Mouse (Mus musculus) adrenal gland, adult 8-10 months (tissue): Measurements from ENCODE around the gene Olfr1199. TPM values are rescaled to one million over a fixed set of nuclear protein-coding genes. Genes with fewer than 3 reads are reported as not detected.

Experiments used
- DNase-seq: peaks from one replicate; pipeline ENCODE4 v3.0.0; 2022
- total RNA-seq, 4 experiments: library from RNA; stranded (reverse); gene quantifications; 2 replicates each; pipeline ENCODE4 v1.2.4; 2022

Olfr1199 gene
- total RNA-seq: not detected

- DNase-seq: no peak
These were observed at the start of gene Olfr1199 for GRCm38 (mm10) chr2:88760369-88760768. TSS of gene Olfr1199 (minus strand) at chr2:88760469.

GRCm38 (mm10) chr2:88792736-88793135 lies 32.5 kb upstream of the Olfr1199 start, which contains the start of gene Olfr1201:
TSS of gene Olfr1201 (plus strand) at chr2:88793036.
- DNase-seq: no peak

GRCm38 (mm10) chr2:88770388-88770787 lies 10.1 kb upstream of the Olfr1199 start, which contains the start of gene Olfr1200:
TSS of gene Olfr1200 (minus strand) at chr2:88770488.
- no peak for DNase-seq

- DNase-seq: no peak
These were observed 9.0 kb downstream of the Olfr1199 start, which contains the start of gene Olfr1198 for GRCm38 (mm10) chr2:88751270-88751669. TSS of gene Olfr1198 (minus strand) at chr2:88751370.

DNA sequence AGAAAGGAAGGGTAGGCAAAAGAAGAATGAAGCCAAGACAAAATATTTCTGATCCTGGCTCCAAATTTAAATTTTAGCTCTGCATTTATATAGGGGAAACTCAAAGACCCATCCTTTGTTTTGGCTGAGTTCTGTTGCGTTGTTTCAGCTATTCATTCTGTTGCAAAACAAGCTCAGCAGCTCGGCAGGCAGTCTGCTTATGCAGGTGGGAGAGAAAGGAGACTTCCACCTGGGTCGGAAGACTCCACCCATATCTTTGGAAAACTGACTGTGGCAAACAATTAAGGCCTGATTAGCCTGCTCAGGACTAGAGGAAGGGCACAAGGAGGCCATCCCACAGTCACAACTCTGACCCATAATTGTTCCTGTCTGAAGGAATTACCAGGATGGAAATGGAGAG lies 16.9 kb downstream of the Olfr1199 start:
- no peak for DNase-seq

- no peak for DNase-seq
These were observed 28.0 kb downstream of the Olfr1199 start, which contains the start of gene Olfr1197 for GRCm38 (mm10) chr2:88732266-88732665. TSS of gene Olfr1197 (minus strand) at chr2:88732366.

GRCm38 (mm10) chr2:88704497-88704896 lies 55.8 kb downstream of the Olfr1199 start, which contains the start of gene Olfr1196:
TSS of gene Olfr1196 (minus strand) at chr2:88704597.
- no peak for DNase-seq

Other genes with a start within 250 kb of the Olfr1199 start
- not detected for gene Olfr1186, start 241.9 kb downstream of the Olfr1199 start, total RNA-seq
- gene Olfr1188, start 203.5 kb downstream of the Olfr1199 start, total RNA-seq: not detected
- not detected for gene Olfr1189, start 174.0 kb downstream of the Olfr1199 start, total RNA-seq
- gene Olfr1191-ps1, start 119.9 kb downstream of the Olfr1199 start, total RNA-seq: not detected
- not detected for gene Olfr1192-ps1, start 112.0 kb downstream of the Olfr1199 start, total RNA-seq
- not detected for gene Olfr1193, start 84.8 kb downstream of the Olfr1199 start, total RNA-seq
- not detected for gene Olfr1195, start 71.3 kb downstream of the Olfr1199 start, total RNA-seq
- gene Olfr1196, start 55.9 kb downstream of the Olfr1199 start, total RNA-seq: not detected
- not detected for gene Olfr1197, start 28.1 kb downstream of the Olfr1199 start, total RNA-seq
- not detected for gene Olfr1198, start 9.1 kb downstream of the Olfr1199 start, total RNA-seq
- not detected for gene Olfr1200, start 10.0 kb upstream of the Olfr1199 start, total RNA-seq
- not detected for gene Olfr1201, start 32.6 kb upstream of the Olfr1199 start, total RNA-seq
- gene Olfr1202, start 54.0 kb upstream of the Olfr1199 start, total RNA-seq: not detected
- not detected for gene Olfr1205, start 69.3 kb upstream of the Olfr1199 start, total RNA-seq
- not detected for gene Olfr1204, start 88.8 kb upstream of the Olfr1199 start, total RNA-seq
- gene Olfr1206, start 102.8 kb upstream of the Olfr1199 start, total RNA-seq: not detected
- not detected for gene Olfr1208, start 141.8 kb upstream of the Olfr1199 start, total RNA-seq
- gene Olfr1209, start 154.7 kb upstream of the Olfr1199 start, total RNA-seq: not detected
- not detected for gene Olfr1211, start 177.6 kb upstream of the Olfr1199 start, total RNA-seq
- not detected for gene Olfr1212, start 193.5 kb upstream of the Olfr1199 start, total RNA-seq
- not detected for gene Gm13762, start 219.8 kb upstream of the Olfr1199 start, total RNA-seq
- not detected for gene Olfr1214, start 232.2 kb upstream of the Olfr1199 start, total RNA-seq
- gene Olfr1215, start 246.5 kb upstream of the Olfr1199 start, total RNA-seq: not detected